Mouse (Mus musculus): ENCODE data around the gene Mrpl19. TPM values are rescaled to one million over a fixed set of nuclear protein-coding genes. Genes with fewer than 3 reads are reported as not detected.
A peak's percentile ranks its signal among the peaks of the same experiment; 100 is the strongest.

Gene Mrpl19
- polyA plus RNA-seq, 1 experiment from 2014 or later, result 18.1 TPM

DNA sequence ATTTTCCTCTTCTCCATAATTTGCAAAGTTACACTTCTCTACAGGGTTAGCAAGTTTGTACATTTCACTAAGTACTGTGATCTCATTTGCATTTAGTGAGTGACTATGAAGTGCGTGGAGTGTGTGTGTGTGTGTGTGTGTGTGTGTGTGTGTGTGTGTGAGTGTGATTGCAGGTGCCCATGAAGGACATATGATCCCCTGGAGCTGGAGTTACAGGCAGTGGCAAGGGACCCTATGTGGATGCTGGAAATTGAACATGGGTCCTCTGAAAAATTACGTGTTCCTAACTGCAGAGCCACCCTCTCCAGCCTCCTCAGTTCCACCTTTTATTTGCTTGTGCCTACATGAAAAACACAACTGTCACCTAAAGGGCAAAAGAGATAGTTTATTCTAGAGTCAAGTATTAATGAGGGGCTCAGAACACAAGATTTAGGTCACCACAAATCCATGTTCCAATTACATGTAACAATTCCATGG, 348 bp upstream of the Mrpl19 start:
- no peak overlapping the region; the same call in 1 of the 2 replicates for H3K9ac ChIP-seq (ENCODE audit: low read depth, low read length)

DNA sequence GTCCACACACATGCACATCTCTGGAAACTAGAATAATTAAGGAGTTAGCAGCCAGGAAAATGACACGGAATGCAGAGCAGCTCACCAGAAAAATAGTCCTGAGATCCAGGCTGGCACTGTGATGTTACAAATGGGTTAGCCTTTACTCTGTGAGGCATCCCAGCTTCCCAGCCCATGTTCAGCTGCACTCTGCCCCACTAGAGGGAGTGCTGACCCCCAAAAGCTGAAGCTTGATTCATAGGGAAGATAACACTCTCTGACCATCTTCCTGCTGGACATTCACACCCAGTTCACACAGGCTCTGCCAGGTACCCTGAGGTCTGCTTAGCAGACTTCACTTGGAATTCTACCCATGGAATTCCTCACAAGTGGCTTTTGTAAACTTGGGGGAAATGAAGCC, 5.5 kb downstream of the Mrpl19 start:
- no peak overlapping the region for H3K27ac ChIP-seq (ENCODE audit: low read depth, low read length)
- H3K4me2 ChIP-seq (replicated peaks; ENCODE audit: low read depth), result no peak overlapping the region
- WGBS, result 86% methylated on average over 1 of the region's 1 CpGs
- no peak for ATAC-seq
- H3K4me3 ChIP-seq (ENCODE audit: low read depth, low read length), result no peak overlapping the region
- no peaks in the 10 kb centered on the region for H3K27me3 ChIP-seq (replicated peaks; ENCODE audit: control insufficient read depth, insufficient read depth, low read length)
- peaks cover 3% of the 10 kb centered on the region; the same call in 1 of the 2 replicates for H3K4me1 ChIP-seq (replicated peaks; ENCODE audit: control insufficient read depth, insufficient read depth, low read length)
- H3K9ac ChIP-seq (ENCODE audit: low read depth, low read length), result no peak overlapping the region
- peak; percentile 49 for TF ChIP-seq CTCF (IDR thresholded peaks at IDR 0.05; ENCODE audit: low read depth)
- peaks cover 56% of the 10 kb centered on the region for H3K36me3 ChIP-seq (ENCODE audit: control insufficient read depth, insufficient read depth)
- H3K9me3 ChIP-seq (ENCODE audit: control insufficient read depth), result 0 out of 2 replicates have a peak, but pooled peaks cover 4% of the 10 kb centered on the region

More for the DNA sequence above, 348 bp upstream of the Mrpl19 start:
- Histone ChIP-seq H3K4me1 (replicated peaks; ENCODE audit: control insufficient read depth, insufficient read depth, low read length) (peaks cover 3% of the 10 kb centered on the region; the same call in 1 of the 2 replicates), H3K4me3 (ENCODE audit: low read depth, low read length) (peak overlapping the region; percentile 80), H3K4me2 (replicated peaks; ENCODE audit: low read depth) (peak overlapping the region; percentile 80), H3K9me3 (ENCODE audit: control insufficient read depth) (no peaks in the 10 kb centered on the region), H3K36me3 (ENCODE audit: control insufficient read depth, insufficient read depth) (peaks cover 23% of the 10 kb centered on the region), H3K27me3 (replicated peaks; ENCODE audit: control insufficient read depth, insufficient read depth, low read length) (no peaks in the 10 kb centered on the region), H3K27ac (ENCODE audit: low read depth, low read length) (no peak overlapping the region)
- 49% methylated on average over 2 of the region's 2 CpGs for WGBS
- peak; percentile 48 for ATAC-seq
- TF ChIP-seq CTCF (IDR thresholded peaks at IDR 0.05; ENCODE audit: low read depth), result no peak

- Histone ChIP-seq H3K27me3 (replicated peaks; ENCODE audit: control insufficient read depth, insufficient read depth, low read length) (no peaks in the 10 kb centered on the region), H3K9me3 (ENCODE audit: control insufficient read depth) (0 out of 2 replicates have a peak, but pooled peaks cover 4% of the 10 kb centered on the region), H3K9ac (ENCODE audit: low read depth, low read length) (no peak overlapping the region), H3K4me1 (replicated peaks; ENCODE audit: control insufficient read depth, insufficient read depth, low read length) (no peaks in the 10 kb centered on the region), H3K36me3 (ENCODE audit: control insufficient read depth, insufficient read depth) (peaks cover 56% of the 10 kb centered on the region), H3K4me3 (ENCODE audit: low read depth, low read length) (no peak overlapping the region), H3K27ac (ENCODE audit: low read depth, low read length) (no peak overlapping the region), H3K4me2 (replicated peaks; ENCODE audit: low read depth) (no peak overlapping the region)
- no peak for ATAC-seq
- 93% methylated on average over 8 of the region's 8 CpGs for WGBS
- TF ChIP-seq CTCF (IDR thresholded peaks at IDR 0.05; ENCODE audit: low read depth), result no peak
Measured at GRCm38 (mm10) chr6:81959866-81960265, 5.9 kb downstream of the Mrpl19 start.

DNA sequence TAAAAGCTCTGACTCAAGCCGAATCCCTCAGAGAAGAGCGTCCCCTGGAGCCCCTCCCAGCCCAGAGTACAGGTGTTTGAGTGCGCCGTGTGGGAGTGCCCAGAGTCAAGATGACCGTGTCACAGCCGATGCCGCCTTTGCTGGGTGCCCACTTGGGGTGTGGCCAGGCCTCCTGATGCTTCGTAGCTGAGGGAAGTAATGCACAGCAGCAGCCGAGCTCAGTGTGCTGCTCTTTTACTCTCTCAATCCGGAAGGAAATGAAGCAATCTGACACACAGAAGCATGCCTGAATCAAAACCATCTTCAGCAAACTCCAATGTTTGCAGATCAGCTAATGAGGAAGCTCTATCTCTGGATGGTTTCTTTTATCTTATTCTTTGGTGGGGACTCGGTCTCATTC, 7.8 kb downstream of the Mrpl19 start:
- Histone ChIP-seq H3K27me3 (replicated peaks; ENCODE audit: control insufficient read depth, insufficient read depth, low read length) (no peaks in the 10 kb centered on the region), H3K9ac (ENCODE audit: low read depth, low read length) (no peak overlapping the region), H3K27ac (ENCODE audit: low read depth, low read length) (peak overlapping the region; percentile 47; the same call in 1 of the 2 replicates), H3K4me2 (replicated peaks; ENCODE audit: low read depth) (no peak overlapping the region), H3K4me3 (ENCODE audit: low read depth, low read length) (no peak overlapping the region), H3K4me1 (replicated peaks; ENCODE audit: control insufficient read depth, insufficient read depth, low read length) (no peaks in the 10 kb centered on the region), H3K36me3 (ENCODE audit: control insufficient read depth, insufficient read depth) (peaks cover 51% of the 10 kb centered on the region), H3K9me3 (ENCODE audit: control insufficient read depth) (0 out of 2 replicates have a peak, but pooled peaks cover 4% of the 10 kb centered on the region)
- 67% methylated on average over 11 of the region's 11 CpGs for WGBS
- ATAC-seq, result no peak
- no peak for TF ChIP-seq CTCF (IDR thresholded peaks at IDR 0.05; ENCODE audit: low read depth)

- no peak overlapping the region for H3K4me3 ChIP-seq (ENCODE audit: low read depth, low read length)
- H3K4me1 ChIP-seq (replicated peaks; ENCODE audit: control insufficient read depth, insufficient read depth, low read length), result no peaks in the 10 kb centered on the region
- H3K9me3 ChIP-seq (ENCODE audit: control insufficient read depth), result 0 out of 2 replicates have a peak, but pooled peaks cover 4% of the 10 kb centered on the region
- peaks cover 49% of the 10 kb centered on the region for H3K36me3 ChIP-seq (ENCODE audit: control insufficient read depth, insufficient read depth)
- peak; percentile 54 for TF ChIP-seq CTCF (IDR thresholded peaks at IDR 0.05; ENCODE audit: low read depth)
- no peak overlapping the region for H3K9ac ChIP-seq (ENCODE audit: low read depth, low read length)
- ATAC-seq, result no peak
- no peak overlapping the region for H3K4me2 ChIP-seq (replicated peaks; ENCODE audit: low read depth)
- H3K27me3 ChIP-seq (replicated peaks; ENCODE audit: control insufficient read depth, insufficient read depth, low read length), result no peaks in the 10 kb centered on the region
- 90% methylated on average over 4 of the region's 4 CpGs for WGBS
- no peak overlapping the region for H3K27ac ChIP-seq (ENCODE audit: low read depth, low read length)
Measured at GRCm38 (mm10) chr6:81956399-81956798, 9.4 kb downstream of the Mrpl19 start.

DNA sequence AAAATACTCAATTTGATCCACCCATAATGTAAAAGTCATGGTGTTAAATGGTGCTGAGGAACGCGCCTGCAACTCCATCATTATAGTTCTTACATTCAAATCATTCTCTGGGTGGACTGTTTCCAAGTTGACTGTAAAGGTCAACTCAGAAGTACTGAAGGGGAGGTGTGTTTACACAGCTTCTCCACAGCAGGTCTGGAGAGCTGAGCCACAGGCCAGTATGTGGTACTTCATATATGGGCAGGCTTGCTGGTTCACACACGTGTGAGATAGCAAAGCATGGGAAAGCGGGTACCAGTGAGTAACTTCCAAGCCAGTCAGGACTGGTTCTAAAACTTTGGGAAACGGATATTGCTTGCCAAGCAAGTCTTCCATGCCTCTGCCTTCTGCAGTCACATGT, 10.6 kb downstream of the Mrpl19 start:
- no peak overlapping the region for H3K27ac ChIP-seq (ENCODE audit: low read depth, low read length)
- H3K36me3 ChIP-seq (ENCODE audit: control insufficient read depth, insufficient read depth), result peaks cover 48% of the 10 kb centered on the region
- no peak overlapping the region for H3K9ac ChIP-seq (ENCODE audit: low read depth, low read length)
- H3K27me3 ChIP-seq (replicated peaks; ENCODE audit: control insufficient read depth, insufficient read depth, low read length), result no peaks in the 10 kb centered on the region
- H3K9me3 ChIP-seq (ENCODE audit: control insufficient read depth), result 0 out of 2 replicates have a peak, but pooled peaks cover 4% of the 10 kb centered on the region
- no peak for ATAC-seq
- H3K4me2 ChIP-seq (replicated peaks; ENCODE audit: low read depth), result no peak overlapping the region
- WGBS, result 90% methylated on average over 5 of the region's 5 CpGs
- H3K4me3 ChIP-seq (ENCODE audit: low read depth, low read length), result no peak overlapping the region
- no peaks in the 10 kb centered on the region for H3K4me1 ChIP-seq (replicated peaks; ENCODE audit: control insufficient read depth, insufficient read depth, low read length)
- no peak for TF ChIP-seq CTCF (IDR thresholded peaks at IDR 0.05; ENCODE audit: low read depth)

Measured in intestine, postnatal 0 days (tissue).